ENCODE assay signal across 22 mouse cellular contexts in genomic region chr1:191974509-191975405, GRCm38 (mm10). TPM values are rescaled to one million over a fixed set of nuclear protein-coding genes. Genes with fewer than 3 reads are reported as not detected.
DNase-seq lines count a peak whose midpoint lies in the region; ATAC-seq and TF ChIP-seq lines count a peak whose summit lies in the region.
"Had no signal": no experiment of that assay in that cellular context is flagged by ENCODE, and none has a peak within 500 bp of the region (broad histone marks: within the 10 kb centered on the region; RNA-seq: fewer than 3 reads in every experiment).

No protein-coding gene starts in this region.

- no peak overlapping the region for H3K4me3 ChIP-seq in gastrocnemius, adult 2 months
- H3K4me3 ChIP-seq: midbrain, embryonic 10.5 days had no signal

- intact Hi-C loops in gastrocnemius, adult 2 months (cut with DNase I): no loop called here
- intact Hi-C loops in heart, postnatal 25 days (cut with DNase I): no loop called here

- ATAC-seq in common myeloid progenitor, adult 5-6 weeks (replicated peaks; ENCODE audit: low read depth, poor library complexity, severe bottlenecking): 0 out of 2 replicates have a peak, but pooled peaks have one; percentile 39
- ATAC-seq: activated CD4-positive, CD25-positive, alpha-beta regulatory T cell, adult 4 months; forebrain, embryonic 16.5 days; hindbrain, postnatal 0 days had no signal

- H3K27ac ChIP-seq in gastrocnemius, adult 2 months: no peak overlapping the region
- H3K27ac ChIP-seq: hindbrain, postnatal 0 days; midbrain, embryonic 10.5 days had no signal

- no peak for TF ChIP-seq CTCF in gastrocnemius, adult 2 months (IDR thresholded peaks at IDR 0.05)

- DNase-seq in gastrocnemius, adult 2 months: peak; percentile 47
- DNase-seq in gastrocnemius, postnatal 25 days: no peak
- DNase-seq in kidney, adult 8-10 months: peak; percentile 65 to 67
- peak; percentile 73 to 75 for DNase-seq in kidney, postnatal 36 days
- no peak for DNase-seq in heart, postnatal 25 days (ENCODE audit: low spot score)
- DNase-seq in natural killer cell, adult 2 months (ENCODE audit: low spot score in 2 of 2): no peak
- no peak for DNase-seq in frontal cortex, postnatal 36 days (ENCODE audit: low spot score in 2 of 2)
- DNase-seq: adrenal gland, postnatal 25 days; cerebellum, adult 8-10 months; gastrocnemius, postnatal 10 days; heart, postnatal 14 days; layer of hippocampus, postnatal 36 days; left cerebral cortex, postnatal 4 days; lung, adult 18-20 months; lung, postnatal 36 days; retina, postnatal 1 day; thymus, postnatal 4 days had no signal

RNA-seq across cellular contexts. Expression of gene Rd3, which starts 2.4 kb away (rescaled TPM):
- under 1 TPM in 1 of 2 experiments, not detected in 1; 0.08 TPM for total RNA-seq in gastrocnemius, adult 2 months (2021)
- under 1 TPM in 1 of 2 experiments, not detected in 1; 0.15 TPM for total RNA-seq in gastrocnemius, postnatal 25 days (2021)
- total RNA-seq in common myeloid progenitor, adult 5-6 weeks (2017): not detected in 2 replicates
- total RNA-seq in heart, postnatal 25 days (2021): under 1 TPM; 0.28 to 0.31 TPM

Comparison
In these comparisons a context has a peak if more than half of its experiments do, and no peak if none do; other contexts are left out.
1. DNase-seq: peak in gastrocnemius, adult 2 months (single experiment), kidney, adult 8-10 months (2 of 2) and kidney, postnatal 36 days (2 of 2); none in gastrocnemius, postnatal 25 days (single experiment), heart, postnatal 25 days (single experiment), natural killer cell, adult 2 months (0 of 2) and frontal cortex, postnatal 36 days (0 of 2).